Mouse (Mus musculus) midbrain, embryonic 13.5 days (tissue): Measurements from ENCODE around the gene Il17ra. TPM values are rescaled to one million over a fixed set of nuclear protein-coding genes. Genes with fewer than 3 reads are reported as not detected.

Source experiments
- ATAC-seq: fragments of 200-750 bp; cut with Nextera tagmentation; 2 replicates; pipeline ENCODE4 v1.8.0; 2017; ENCODE audit warnings: mild to moderate bottlenecking, moderate TSS enrichment, moderate library complexity
- H3K27ac ChIP-seq: fragments of 300-500 bp; sonication (generic); 2 replicates; pipeline ENCODE4 v1.5.1; 2015; ENCODE audit warnings: inconsistent platforms, mild to moderate bottlenecking, moderate library complexity
- H3K27me3 ChIP-seq: fragments of 300-500 bp; sonication (generic); 2 replicates; pipeline ENCODE4 v1.6.1; 2015; ENCODE audit warnings: mild to moderate bottlenecking, inconsistent platforms
- H3K36me3 ChIP-seq: fragments of 300-500 bp; sonication (generic); 2 replicates; pipeline ENCODE4 v1.6.1; 2015; ENCODE audit warnings: mild to moderate bottlenecking, inconsistent platforms
- H3K4me1 ChIP-seq: fragments of 300-500 bp; sonication (generic); replicated peaks from 2 replicates; pipeline ENCODE4 v1.6.1; 2015; ENCODE audit warnings: inconsistent platforms
- H3K4me2 ChIP-seq: fragments of 300-500 bp; sonication (generic); replicated peaks from 2 replicates; pipeline ENCODE4 v1.6.1; 2015; ENCODE audit warnings: moderate library complexity, mild to moderate bottlenecking, inconsistent platforms
- H3K4me3 ChIP-seq: fragments of 300-500 bp; sonication (generic); replicated peaks from 2 replicates; pipeline ENCODE4 v1.5.1; 2015; ENCODE audit warnings: mild to moderate bottlenecking, inconsistent platforms
- H3K9ac ChIP-seq: fragments of 300-500 bp; sonication (generic); replicated peaks from 2 replicates; pipeline ENCODE4 v1.6.1; 2015; ENCODE audit warnings: mild to moderate bottlenecking, inconsistent platforms
- H3K9me3 ChIP-seq: fragments of 300-500 bp; sonication (generic); 2 replicates; pipeline ENCODE4 v1.6.1; 2016; ENCODE audit warnings: mild to moderate bottlenecking, inconsistent platforms
- WGBS: fragments of 180-500 bp; shearing (Covaris S2); methylation state at CpG from one replicate; pipeline ENCODE4 v1.1.7; 2015; 5-methylcytosine and 5-hydroxymethylcytosine counted together
- polyA plus RNA-seq: library from polyadenylated mRNA; unstranded; fragments of >200 nt; fragmentation: Nextera tagmentation; extraction: Ambion mirVana; gene quantifications from 2 replicates; pipeline ENCODE4 v1.2.1, GENCODE M21; 2015

The Il17ra gene
- polyA plus RNA-seq, 1 experiment from 2014 or later, result 4.4 TPM

GRCm38 (mm10) chr6:120491862-120492498, 28.9 kb downstream of the Il17ra start:
- Histone ChIP-seq H3K27ac (0 out of 2 replicates have a peak overlapping the region, but pooled peaks have one; percentile 98), H3K4me1 (peaks cover 57% of the 10 kb centered on the region)
- no peak; the same call in 1 of the 2 replicates for ATAC-seq

GRCm38 (mm10) chr6:120492499-120493373, 29.7 kb downstream of the Il17ra start:
- peak overlapping the region; percentile 89 for H3K9ac ChIP-seq
- no peaks in the 10 kb centered on the region for H3K36me3 ChIP-seq
- ATAC-seq, result peak; percentile 35
- H3K4me1 ChIP-seq, result peaks cover 57% of the 10 kb centered on the region
- under 1% methylated on average over 75 of the region's 95 CpGs for WGBS
- no peaks in the 10 kb centered on the region for H3K9me3 ChIP-seq
- peak overlapping the region; percentile 69 for H3K4me2 ChIP-seq
- H3K27me3 ChIP-seq, result peaks cover 14% of the 10 kb centered on the region; the same call in 1 of the 2 replicates
- peak overlapping the region; percentile 80 for H3K4me3 ChIP-seq
- peak overlapping the region; percentile 98 for H3K27ac ChIP-seq

More at GRCm38 (mm10) chr6:120491862-120492498, 28.9 kb downstream of the Il17ra start:
- peaks cover 14% of the 10 kb centered on the region; the same call in 1 of the 2 replicates for H3K27me3 ChIP-seq
- H3K36me3 ChIP-seq, result no peaks in the 10 kb centered on the region
- H3K9me3 ChIP-seq, result no peaks in the 10 kb centered on the region
- H3K4me2 ChIP-seq, result peak overlapping the region; percentile 69
- WGBS, result 10% methylated on average over 22 of the region's 22 CpGs
- H3K9ac ChIP-seq, result peak overlapping the region; percentile 89
- peak overlapping the region; percentile 80 for H3K4me3 ChIP-seq

- Histone ChIP-seq H3K9ac (peak within 1 kb of the TSS; percentile 89), H3K27me3 (peaks cover 14% of the 10 kb centered on the region; the same call in 1 of the 2 replicates), H3K4me1 (peaks cover 57% of the 10 kb centered on the region), H3K36me3 (no peaks in the 10 kb centered on the region), H3K4me3 (peak within 1 kb of the TSS; percentile 80), H3K27ac (peak within 1 kb of the TSS; percentile 98), H3K4me2 (peak within 1 kb of the TSS; percentile 69), H3K9me3 (no peaks in the 10 kb centered on the region)
- 1% methylated on average over 79 of the region's 84 CpGs for WGBS
- peak; percentile 89 for ATAC-seq
Measured at GRCm38 (mm10) chr6:120493374-120494181, 30.5 kb downstream of the Il17ra start, which contains the start of gene Tmem121b. TSS of gene Tmem121b (minus strand) at chr6:120493807.

- no peak overlapping the region; the same call in 1 of the 2 replicates for H3K9ac ChIP-seq
- H3K27ac ChIP-seq, result no peak overlapping the region; the same call in 1 of the 2 replicates
- no peak for ATAC-seq
- peaks cover 14% of the 10 kb centered on the region; the same call in 1 of the 2 replicates for H3K27me3 ChIP-seq
- H3K4me3 ChIP-seq, result no peak overlapping the region
- no peaks in the 10 kb centered on the region for H3K36me3 ChIP-seq
- H3K4me2 ChIP-seq, result no peak overlapping the region
- 54% methylated on average over 3 of the region's 3 CpGs for WGBS
- peaks cover 33% of the 10 kb centered on the region for H3K4me1 ChIP-seq
- H3K9me3 ChIP-seq, result 0 out of 2 replicates have a peak, but pooled peaks cover 3% of the 10 kb centered on the region
Measured at GRCm38 (mm10) chr6:120496544-120496943, 33.5 kb downstream of the Il17ra start.

GRCm38 (mm10) chr6:120504051-120504450, 41.0 kb downstream of the Il17ra start:
- no peaks in the 10 kb centered on the region for H3K4me1 ChIP-seq
- H3K9me3 ChIP-seq, result 0 out of 2 replicates have a peak, but pooled peaks cover 3% of the 10 kb centered on the region
- H3K4me2 ChIP-seq, result no peak overlapping the region
- WGBS, result 70% methylated on average over 3 of the region's 3 CpGs
- H3K36me3 ChIP-seq, result peaks cover 6% of the 10 kb centered on the region; the same call in 1 of the 2 replicates
- no peak overlapping the region for H3K9ac ChIP-seq
- no peak overlapping the region for H3K27ac ChIP-seq
- ATAC-seq, result no peak
- H3K27me3 ChIP-seq, result no peaks in the 10 kb centered on the region
- no peak overlapping the region for H3K4me3 ChIP-seq

- WGBS, result 70% methylated on average over 4 of the region's 4 CpGs
Measured at GRCm38 (mm10) chr6:120505531-120505930, 42.5 kb downstream of the Il17ra start.

GRCm38 (mm10) chr6:120508645-120509044, 45.6 kb downstream of the Il17ra start:
- Histone ChIP-seq H3K4me3 (no peak overlapping the region), H3K27ac (no peak overlapping the region), H3K4me2 (no peak overlapping the region), H3K4me1 (no peaks in the 10 kb centered on the region), H3K9me3 (no peaks in the 10 kb centered on the region), H3K9ac (no peak overlapping the region), H3K36me3 (peaks cover 41% of the 10 kb centered on the region), H3K27me3 (no peaks in the 10 kb centered on the region)
- WGBS, result 91% methylated on average over 4 of the region's 4 CpGs
- ATAC-seq, result no peak

More at GRCm38 (mm10) chr6:120505531-120505930, 42.5 kb downstream of the Il17ra start:
- 0 out of 2 replicates have a peak, but pooled peaks cover 2% of the 10 kb centered on the region for H3K9me3 ChIP-seq
- ATAC-seq, result no peak
- no peak overlapping the region for H3K9ac ChIP-seq
- H3K27ac ChIP-seq, result no peak overlapping the region
- no peak overlapping the region for H3K4me2 ChIP-seq
- no peaks in the 10 kb centered on the region for H3K27me3 ChIP-seq
- H3K4me1 ChIP-seq, result no peaks in the 10 kb centered on the region
- no peak overlapping the region for H3K4me3 ChIP-seq
- peaks cover 20% of the 10 kb centered on the region for H3K36me3 ChIP-seq

GRCm38 (mm10) chr6:120509975-120510374, 46.9 kb downstream of the Il17ra start:
- ATAC-seq, result no peak
- H3K27me3 ChIP-seq, result no peaks in the 10 kb centered on the region
- H3K27ac ChIP-seq, result no peak overlapping the region
- WGBS, result 91% methylated on average over 7 of the region's 7 CpGs
- H3K9me3 ChIP-seq, result no peaks in the 10 kb centered on the region
- no peak overlapping the region for H3K4me2 ChIP-seq
- H3K4me3 ChIP-seq, result no peak overlapping the region
- H3K4me1 ChIP-seq, result no peaks in the 10 kb centered on the region
- H3K36me3 ChIP-seq, result peaks cover 54% of the 10 kb centered on the region
- no peak overlapping the region for H3K9ac ChIP-seq

- WGBS, result 87% methylated on average over 8 of the region's 8 CpGs
- peaks cover 54% of the 10 kb centered on the region for H3K36me3 ChIP-seq
- H3K4me2 ChIP-seq, result no peak overlapping the region
- no peak overlapping the region for H3K27ac ChIP-seq
- no peaks in the 10 kb centered on the region for H3K27me3 ChIP-seq
- no peaks in the 10 kb centered on the region for H3K9me3 ChIP-seq
- H3K4me3 ChIP-seq, result no peak overlapping the region
- no peak overlapping the region for H3K9ac ChIP-seq
- H3K4me1 ChIP-seq, result no peaks in the 10 kb centered on the region
- ATAC-seq, result no peak
Measured at GRCm38 (mm10) chr6:120510425-120510824, 47.4 kb downstream of the Il17ra start.

- peaks cover 54% of the 10 kb centered on the region for H3K36me3 ChIP-seq
- WGBS, result 94% methylated on average over 6 of the region's 6 CpGs
Measured at GRCm38 (mm10) chr6:120511212-120511611, 48.2 kb downstream of the Il17ra start.

GRCm38 (mm10) chr6:120516422-120516821, 53.4 kb downstream of the Il17ra start:
- Histone ChIP-seq H3K4me3 (no peak overlapping the region), H3K9ac (no peak overlapping the region), H3K4me1 (no peaks in the 10 kb centered on the region), H3K27ac (no peak overlapping the region), H3K4me2 (no peak overlapping the region), H3K27me3 (no peaks in the 10 kb centered on the region), H3K36me3 (peaks cover 74% of the 10 kb centered on the region), H3K9me3 (no peaks in the 10 kb centered on the region)
- WGBS, result 94% methylated on average over 4 of the region's 4 CpGs
- ATAC-seq, result no peak

More at GRCm38 (mm10) chr6:120511212-120511611, 48.2 kb downstream of the Il17ra start:
- no peak overlapping the region for H3K27ac ChIP-seq
- ATAC-seq, result no peak
- no peak overlapping the region for H3K4me2 ChIP-seq
- H3K4me3 ChIP-seq, result no peak overlapping the region
- no peaks in the 10 kb centered on the region for H3K9me3 ChIP-seq
- no peaks in the 10 kb centered on the region for H3K27me3 ChIP-seq
- H3K9ac ChIP-seq, result no peak overlapping the region
- no peaks in the 10 kb centered on the region for H3K4me1 ChIP-seq
